Mouse (Mus musculus): ENCODE measurements around the gene Cltb. TPM values are rescaled to one million over a fixed set of nuclear protein-coding genes. Genes with fewer than 3 reads are reported as not detected.

The Cltb gene
- total RNA-seq, 2 experiments from 2014 or later = 69.2 to 72.3 TPM

GRCm38 (mm10) chr13:54596870-54597269, 14.3 kb downstream of the Cltb start:
- DNase-seq (ENCODE audit: low spot score in 2 of 2) = no peak

- no peak for DNase-seq (ENCODE audit: low spot score in 2 of 2)
Observed at GRCm38 (mm10) chr13:54596107-54596690, 14.9 kb downstream of the Cltb start.

- DNase-seq (ENCODE audit: low spot score in 2 of 2) = no peak
Observed at GRCm38 (mm10) chr13:54593617-54594016, 17.5 kb downstream of the Cltb start.

- no peak for DNase-seq (ENCODE audit: low spot score in 2 of 2)
Observed at GRCm38 (mm10) chr13:54591776-54592356, 19.3 kb downstream of the Cltb start.

- peak; percentile 84 to 95 for DNase-seq (ENCODE audit: low spot score in 2 of 2)
Observed at GRCm38 (mm10) chr13:54589996-54590951, 20.9 kb downstream of the Cltb start, which contains the start of the genes Nop16 and Higd2a. Gene Nop16, minus strand, starts transcription at chr13:54590090. Gene Higd2a, plus strand, starts transcription at chr13:54590207.

- DNase-seq (ENCODE audit: low spot score in 2 of 2) = no peak
Observed at GRCm38 (mm10) chr13:54589414-54589995, 21.6 kb downstream of the Cltb start.

GRCm38 (mm10) chr13:54585831-54586230, 25.3 kb downstream of the Cltb start:
- no peak for DNase-seq (ENCODE audit: low spot score in 2 of 2)

GRCm38 (mm10) chr13:54582860-54583259, 28.3 kb downstream of the Cltb start:
- DNase-seq (ENCODE audit: low spot score in 2 of 2) = no peak

- no peak for DNase-seq (ENCODE audit: low spot score in 2 of 2)
Observed at GRCm38 (mm10) chr13:54582126-54582525, 29.0 kb downstream of the Cltb start.

GRCm38 (mm10) chr13:54581385-54581784, 29.8 kb downstream of the Cltb start:
- no peak for DNase-seq (ENCODE audit: low spot score in 2 of 2)

GRCm38 (mm10) chr13:54577652-54578507, 33.3 kb downstream of the Cltb start:
- no peak for DNase-seq (ENCODE audit: low spot score in 2 of 2)

- DNase-seq (ENCODE audit: low spot score in 2 of 2) = no peak
Observed at GRCm38 (mm10) chr13:54575489-54575888, 35.7 kb downstream of the Cltb start.

- peak; percentile 61 to 76 for DNase-seq (ENCODE audit: low spot score in 2 of 2)
Observed at GRCm38 (mm10) chr13:54574854-54575481, 36.2 kb downstream of the Cltb start, which contains the start of gene Arl10. Gene Arl10, plus strand, starts transcription at chr13:54575015.

GRCm38 (mm10) chr13:54572621-54573020, 38.5 kb downstream of the Cltb start:
- no peak for DNase-seq (ENCODE audit: low spot score in 2 of 2)

- DNase-seq (ENCODE audit: low spot score in 2 of 2) = no peak
Observed at GRCm38 (mm10) chr13:54571637-54572036, 39.5 kb downstream of the Cltb start.

- no peak for DNase-seq (ENCODE audit: low spot score in 2 of 2)
Observed at GRCm38 (mm10) chr13:54570736-54571135, 40.4 kb downstream of the Cltb start.

- DNase-seq (ENCODE audit: low spot score in 2 of 2) = no peak
Observed at GRCm38 (mm10) chr13:54569282-54569681, 41.9 kb downstream of the Cltb start.

- no peak for DNase-seq (ENCODE audit: low spot score in 2 of 2)
Observed at GRCm38 (mm10) chr13:54568380-54568779, 42.8 kb downstream of the Cltb start.

- DNase-seq (ENCODE audit: low spot score in 2 of 2) = no peak
Observed at GRCm38 (mm10) chr13:54565594-54566345, 45.4 kb downstream of the Cltb start.

All from gastrocnemius, postnatal 4 days (tissue).